Mouse (Mus musculus): ENCODE results near the gene Ccdc85b. TPM values are rescaled to one million over a fixed set of nuclear protein-coding genes. Genes with fewer than 3 reads are reported as not detected.

Gene Ccdc85b
- polyA plus RNA-seq, 1 experiment from 2014 or later: 4.8 TPM

DNA sequence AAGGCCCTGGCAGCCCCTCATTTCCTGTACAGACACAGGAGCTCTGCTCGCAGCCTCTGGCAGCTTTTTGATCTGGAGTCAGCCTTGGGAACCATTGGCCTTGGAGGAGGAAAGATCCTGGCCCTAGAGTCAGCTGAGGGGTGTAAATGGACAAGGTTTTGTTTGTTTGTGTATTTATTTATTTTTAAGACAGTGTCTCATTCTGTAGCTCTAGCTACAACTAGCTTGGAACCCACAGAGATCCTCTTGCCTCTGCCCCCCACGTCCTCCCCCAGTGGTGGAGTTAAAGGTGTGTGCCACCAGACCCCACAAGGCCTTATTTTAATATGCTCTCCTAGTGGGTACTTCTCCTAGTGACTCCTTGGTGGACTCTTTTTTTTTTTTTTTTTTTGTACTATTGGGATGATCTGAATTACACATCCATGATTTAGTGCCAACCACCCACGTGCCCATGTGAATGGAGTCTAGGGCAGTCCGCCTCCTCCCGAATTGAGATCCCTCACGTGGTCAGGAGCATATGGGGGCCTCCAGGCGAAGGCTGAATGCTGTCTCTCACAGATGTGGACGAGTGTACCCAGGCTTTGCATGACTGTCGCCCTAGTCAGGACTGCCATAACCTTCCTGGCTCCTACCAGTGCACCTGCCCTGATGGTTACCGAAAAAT lies 19.4 kb upstream of the Ccdc85b start:
- peaks cover 31% of the 10 kb centered on the region for H3K4me1 ChIP-seq
- no peak overlapping the region for H3K4me3 ChIP-seq
- no peak overlapping the region for H3K9ac ChIP-seq
- no peak overlapping the region for H3K4me2 ChIP-seq
- no peaks in the 10 kb centered on the region for H3K9me3 ChIP-seq (replicated peaks)
- peaks cover 15% of the 10 kb centered on the region for H3K36me3 ChIP-seq
- no peak overlapping the region for H3K27ac ChIP-seq
- 70% methylated on average over 10 of the region's 10 CpGs for WGBS (ENCODE audit: insufficient replicate concordance)
- peaks cover 31% of the 10 kb centered on the region for H3K27me3 ChIP-seq (replicated peaks)
- ATAC-seq: no peak

DNA sequence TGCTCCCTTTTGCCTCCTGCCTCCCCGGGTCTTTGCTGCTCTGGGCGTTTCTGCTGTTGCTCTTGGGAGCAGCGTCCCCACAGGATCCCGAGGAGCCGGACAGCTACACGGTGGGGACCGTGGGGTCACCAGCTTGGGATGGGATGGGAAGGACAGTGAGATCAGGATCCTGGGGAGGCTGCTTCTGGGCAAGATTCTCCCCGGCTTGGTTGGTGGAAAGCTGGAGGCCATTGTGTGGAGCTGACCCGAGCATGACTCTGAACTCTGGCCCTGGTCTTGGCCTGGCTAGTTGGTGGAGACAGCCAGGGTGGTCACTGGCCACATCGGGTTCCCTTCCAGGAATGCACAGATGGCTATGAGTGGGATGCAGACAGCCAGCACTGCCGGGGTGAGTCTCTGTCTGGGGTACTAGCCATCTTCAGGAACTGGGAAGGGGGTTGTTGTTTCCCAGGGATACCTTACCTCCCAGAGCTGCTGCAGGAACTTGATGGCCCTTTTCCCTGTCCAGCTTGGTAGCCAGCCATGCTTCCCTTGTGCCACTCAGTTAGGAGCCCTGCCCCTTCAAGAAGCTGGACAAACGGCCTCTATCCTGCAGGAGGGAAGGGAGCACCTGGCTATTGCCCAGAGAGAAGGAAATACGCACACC lies 17.5 kb upstream of the Ccdc85b start:
- Histone ChIP-seq H3K4me1 (peaks cover 31% of the 10 kb centered on the region), H3K27ac (peak overlapping the region; percentile 65), H3K4me2 (peak overlapping the region; percentile 88), H3K9me3 (replicated peaks) (no peaks in the 10 kb centered on the region), H3K9ac (peak overlapping the region; percentile 67), H3K36me3 (0 out of 2 replicates have a peak, but pooled peaks cover 5% of the 10 kb centered on the region), H3K27me3 (replicated peaks) (peaks cover 31% of the 10 kb centered on the region), H3K4me3 (peak overlapping the region; percentile 61)
- 42% methylated on average over 13 of the region's 13 CpGs for WGBS (ENCODE audit: insufficient replicate concordance)
- ATAC-seq: no peak; the same call in 1 of the 2 replicates

DNA sequence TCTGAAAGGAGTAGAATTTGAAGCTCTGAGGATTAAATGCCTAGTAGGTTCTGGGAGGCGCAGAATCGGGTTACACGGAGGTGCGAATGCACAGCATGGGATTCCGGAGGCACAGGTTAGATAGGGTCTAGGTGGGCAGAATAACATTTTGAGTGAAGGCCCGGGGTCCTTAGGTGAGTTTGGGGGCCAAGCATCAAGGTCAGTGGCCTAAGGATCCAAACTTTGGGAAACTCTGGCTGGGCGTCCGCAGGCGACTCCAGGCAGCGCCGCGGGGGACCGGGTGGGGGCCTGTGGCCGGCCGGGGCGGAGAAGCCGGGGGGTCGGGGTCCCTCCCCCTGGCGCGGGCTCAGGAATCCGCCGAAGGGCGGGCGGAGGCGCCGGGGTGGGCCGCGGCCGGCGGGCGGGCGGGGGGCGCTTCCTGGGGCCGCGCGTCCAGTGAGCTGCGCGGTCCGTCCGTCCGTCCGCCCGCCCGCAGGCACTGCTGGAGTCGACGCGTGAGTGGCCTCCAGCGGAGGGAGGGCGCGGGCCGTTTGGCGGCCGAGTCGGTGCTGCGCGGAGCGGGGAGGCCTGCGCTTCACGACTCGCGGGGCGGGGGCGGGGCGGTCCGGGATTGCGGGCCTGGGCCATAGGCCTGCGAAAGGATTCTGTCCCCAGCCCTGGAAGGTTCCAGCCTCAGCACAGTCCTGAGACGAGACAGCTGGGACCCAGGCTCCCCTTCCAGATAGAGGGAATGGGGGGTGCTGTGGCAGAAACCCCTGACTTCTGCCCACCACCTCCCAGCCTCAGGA lies 16.8 kb upstream of the Ccdc85b start:
- Histone ChIP-seq H3K4me1 (peaks cover 31% of the 10 kb centered on the region), H3K9me3 (replicated peaks) (no peaks in the 10 kb centered on the region), H3K4me3 (peak overlapping the region; percentile 61), H3K4me2 (peak overlapping the region; percentile 88), H3K9ac (peak overlapping the region; percentile 67), H3K27ac (peak overlapping the region; percentile 65), H3K36me3 (0 out of 2 replicates have a peak, but pooled peaks cover 5% of the 10 kb centered on the region), H3K27me3 (replicated peaks) (peaks cover 31% of the 10 kb centered on the region)
- no peak for ATAC-seq
- 2% methylated on average over 58 of the region's 68 CpGs for whole genome bisulfite sequencing (ENCODE audit: insufficient replicate concordance)

GRCm38 (mm10) chr19:5473720-5474119 lies 16.0 kb upstream of the Ccdc85b start, which contains the start of gene Efemp2:
Gene Efemp2 (plus strand): TSS chr19:5473954.
- Histone ChIP-seq H3K36me3 (0 out of 2 replicates have a peak, but pooled peaks cover 5% of the 10 kb centered on the region), H3K9me3 (replicated peaks) (no peaks in the 10 kb centered on the region), H3K4me3 (peak within 1 kb of the TSS; percentile 61), H3K4me1 (peaks cover 31% of the 10 kb centered on the region), H3K4me2 (peak within 1 kb of the TSS; percentile 88), H3K9ac (peak within 1 kb of the TSS; percentile 67), H3K27ac (peak within 1 kb of the TSS; percentile 65), H3K27me3 (replicated peaks) (peaks cover 31% of the 10 kb centered on the region)
- peak; percentile 70 for ATAC-seq
- 2% methylated on average over 22 of the region's 22 CpGs for WGBS (ENCODE audit: insufficient replicate concordance)

DNA sequence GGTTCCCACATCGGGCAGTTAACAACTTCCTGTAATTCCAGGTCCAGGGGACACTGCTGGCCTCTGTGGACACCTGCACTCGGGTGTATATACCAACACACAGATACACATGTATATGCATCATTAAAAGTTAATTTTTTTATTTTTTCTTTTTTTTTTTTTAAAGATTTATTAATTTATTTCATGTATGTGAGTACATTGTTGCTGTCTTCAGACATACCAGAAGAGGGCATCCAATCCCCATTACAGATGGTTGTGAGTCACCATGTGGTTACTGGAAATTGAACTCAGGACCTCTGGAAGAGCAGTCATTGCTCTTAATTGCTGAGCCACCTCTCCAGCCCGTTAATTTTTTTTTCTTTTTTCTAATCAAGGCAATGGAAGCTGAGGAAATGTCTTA lies 15.2 kb upstream of the Ccdc85b start:
- Histone ChIP-seq H3K4me3 (no peak overlapping the region), H3K9ac (no peak overlapping the region), H3K36me3 (no peaks in the 10 kb centered on the region), H3K27me3 (replicated peaks) (peaks cover 31% of the 10 kb centered on the region), H3K4me1 (peaks cover 36% of the 10 kb centered on the region), H3K27ac (no peak overlapping the region), H3K4me2 (0 out of 2 replicates have a peak overlapping the region, but pooled peaks have one; percentile 88), H3K9me3 (replicated peaks) (no peaks in the 10 kb centered on the region)
- no peak for ATAC-seq
- WGBS (ENCODE audit: insufficient replicate concordance): 58% methylated on average over 3 of the region's 3 CpGs

DNA sequence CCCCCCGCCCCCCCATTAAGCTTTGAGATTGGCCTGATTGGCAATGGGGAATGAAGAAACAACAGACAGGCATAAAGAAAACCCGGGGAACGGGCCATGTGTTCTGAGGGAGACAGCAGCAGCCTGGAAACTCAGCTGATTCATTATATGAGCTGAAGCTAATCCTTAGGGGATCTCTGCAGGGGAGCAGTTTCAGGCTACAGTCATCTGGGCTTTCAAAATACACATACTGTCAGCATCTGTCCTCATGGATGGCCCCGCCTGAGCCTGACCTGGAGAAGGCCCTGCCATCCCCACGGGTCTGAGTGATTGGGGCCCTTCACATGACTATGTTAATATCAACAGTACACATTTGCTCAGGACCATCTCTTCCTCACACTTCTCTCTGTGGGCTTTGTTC lies 14.2 kb upstream of the Ccdc85b start:
- no peaks in the 10 kb centered on the region for H3K9me3 ChIP-seq (replicated peaks)
- H3K9ac ChIP-seq: no peak overlapping the region
- no peak for ATAC-seq
- H3K4me1 ChIP-seq: peaks cover 36% of the 10 kb centered on the region
- no peak overlapping the region for H3K4me3 ChIP-seq
- WGBS (ENCODE audit: insufficient replicate concordance): 73% methylated on average over 5 of the region's 5 CpGs
- H3K27ac ChIP-seq: no peak overlapping the region
- peaks cover 6% of the 10 kb centered on the region for H3K36me3 ChIP-seq
- no peak overlapping the region for H3K4me2 ChIP-seq
- peaks cover 31% of the 10 kb centered on the region for H3K27me3 ChIP-seq (replicated peaks)

DNA sequence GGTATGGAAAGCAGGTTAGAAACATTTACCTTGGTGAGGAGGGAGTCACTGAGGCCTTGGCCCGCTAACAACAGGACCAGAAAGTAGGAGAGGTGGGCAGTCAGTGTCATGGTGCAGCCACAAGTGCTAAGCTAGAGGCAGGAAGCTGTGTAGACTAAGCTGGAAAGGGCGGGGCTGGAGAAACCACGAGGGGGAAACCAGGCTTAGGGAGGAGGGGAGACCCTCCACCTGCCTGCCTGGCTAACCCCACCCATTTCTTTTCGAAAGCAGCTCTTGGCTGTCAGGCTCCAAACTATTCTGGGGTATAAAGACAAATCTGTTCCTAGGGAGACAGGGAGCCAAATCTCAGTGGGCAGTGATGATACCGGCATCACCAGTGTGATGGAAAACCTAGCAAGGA lies 10.7 kb upstream of the Ccdc85b start, which contains the start of gene Ctsw:
Gene Ctsw (minus strand): TSS at position 134 of the 400 bp plus-strand sequence.
- Histone ChIP-seq H3K27ac (no peak within 1 kb of the TSS), H3K9me3 (replicated peaks) (no peaks in the 10 kb centered on the region), H3K9ac (no peak within 1 kb of the TSS), H3K27me3 (replicated peaks) (peaks cover 4% of the 10 kb centered on the region; the same call in 1 of the 2 replicates), H3K4me3 (no peak within 1 kb of the TSS), H3K4me2 (no peak within 1 kb of the TSS), H3K36me3 (peaks cover 41% of the 10 kb centered on the region), H3K4me1 (peaks cover 9% of the 10 kb centered on the region)
- 39% methylated on average over 5 of the region's 5 CpGs for whole genome bisulfite sequencing (ENCODE audit: insufficient replicate concordance)
- no peak for ATAC-seq

DNA sequence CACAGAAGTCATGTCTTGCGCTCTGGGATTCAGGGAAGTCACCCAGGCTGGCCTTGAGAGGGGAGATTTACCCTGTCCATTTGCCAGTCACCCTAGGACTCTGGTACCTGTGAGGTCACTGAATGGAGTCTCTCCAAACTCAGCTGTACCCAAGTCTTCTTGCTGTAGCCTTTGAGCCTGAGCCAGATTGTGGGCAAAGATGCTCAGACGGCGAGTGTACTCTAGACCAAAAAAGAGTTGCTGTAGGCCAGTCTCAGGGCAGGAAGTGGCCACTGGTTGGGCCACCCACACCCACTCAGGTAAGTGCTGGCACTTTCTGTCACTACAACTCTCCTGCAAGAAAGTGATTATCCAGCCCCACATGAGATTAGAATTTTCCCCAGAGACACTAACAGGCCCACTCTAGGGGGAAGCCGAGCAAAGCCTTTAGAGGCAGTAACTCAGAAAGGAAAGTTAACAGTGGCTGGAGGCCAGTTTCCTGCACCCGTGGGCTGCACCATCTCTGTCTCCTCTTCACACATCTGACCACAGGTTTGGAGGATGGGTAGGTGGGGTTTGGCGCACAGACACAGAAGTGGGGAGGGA lies 9.3 kb upstream of the Ccdc85b start:
- Histone ChIP-seq H3K9me3 (replicated peaks) (no peaks in the 10 kb centered on the region), H3K9ac (no peak overlapping the region), H3K4me2 (no peak overlapping the region), H3K27ac (no peak overlapping the region), H3K36me3 (peaks cover 52% of the 10 kb centered on the region), H3K27me3 (replicated peaks) (no peaks in the 10 kb centered on the region), H3K4me1 (peaks cover 5% of the 10 kb centered on the region), H3K4me3 (no peak overlapping the region)
- no peak for ATAC-seq
- WGBS (ENCODE audit: insufficient replicate concordance): 76% methylated on average over 6 of the region's 6 CpGs

DNA sequence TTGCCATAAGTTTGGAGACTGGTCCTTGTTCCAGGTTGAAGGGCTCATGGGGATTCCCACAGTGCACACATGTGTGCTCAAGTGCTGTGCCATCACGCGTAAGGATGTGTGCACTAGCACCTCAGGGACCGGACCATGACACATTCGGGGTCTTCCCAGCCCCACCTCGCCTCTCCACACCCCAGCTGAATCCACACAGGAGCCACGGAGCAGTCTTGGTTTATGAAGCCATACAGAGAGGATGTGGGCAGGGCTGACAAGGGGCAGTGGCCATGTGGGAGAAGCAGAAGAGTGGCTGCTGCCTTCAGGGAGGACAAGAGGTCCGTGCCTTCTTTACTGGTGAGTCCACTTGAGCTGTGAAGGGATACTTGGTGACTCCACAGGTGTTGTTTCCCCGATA lies 7.3 kb upstream of the Ccdc85b start:
- Histone ChIP-seq H3K4me2 (no peak overlapping the region), H3K9ac (no peak overlapping the region), H3K27me3 (replicated peaks) (no peaks in the 10 kb centered on the region), H3K4me1 (peaks cover 17% of the 10 kb centered on the region), H3K27ac (no peak overlapping the region), H3K36me3 (peaks cover 52% of the 10 kb centered on the region), H3K4me3 (no peak overlapping the region), H3K9me3 (replicated peaks) (no peaks in the 10 kb centered on the region)
- no peak for ATAC-seq
- 88% methylated on average over 8 of the region's 8 CpGs for WGBS (ENCODE audit: insufficient replicate concordance)

DNA sequence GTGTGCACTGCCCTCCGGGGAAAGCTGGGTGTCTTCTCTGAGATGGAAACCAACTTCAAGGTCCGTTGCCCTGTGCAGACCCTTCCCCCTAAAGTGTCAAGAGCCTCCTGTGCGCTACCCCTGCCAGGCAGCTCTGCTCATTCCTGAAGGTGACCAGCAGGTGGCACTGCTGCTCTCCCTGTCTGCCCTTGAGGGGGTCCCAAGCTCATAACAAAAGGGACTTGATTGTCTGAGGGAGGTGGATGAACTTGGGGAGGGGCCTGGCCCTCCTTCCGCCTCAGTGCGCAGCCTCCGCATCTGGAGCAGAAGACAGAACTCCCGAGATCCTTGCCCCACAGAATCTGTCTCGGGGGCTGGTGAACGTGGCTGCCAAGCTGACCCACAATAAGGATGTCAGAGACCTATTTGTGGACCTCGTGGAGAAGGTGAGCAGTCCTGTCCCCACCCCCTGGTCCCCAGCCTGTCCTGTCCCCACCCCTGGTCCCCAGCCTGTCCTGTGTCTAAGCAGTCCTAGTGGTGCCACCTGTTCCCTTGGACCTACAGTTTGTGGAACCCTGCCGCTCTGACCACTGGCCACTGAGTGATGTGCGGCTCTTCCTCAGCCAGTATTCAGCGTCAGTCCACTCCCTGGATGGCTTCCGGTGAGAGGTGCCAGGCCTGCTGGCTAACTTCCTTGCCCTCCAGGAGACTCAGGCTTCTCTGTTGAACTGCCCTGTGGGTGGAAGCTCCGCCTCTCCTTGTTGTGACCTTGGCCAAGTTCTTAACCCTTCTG lies 6.3 kb upstream of the Ccdc85b start:
- H3K9ac ChIP-seq: no peak overlapping the region; the same call in 1 of the 2 replicates
- ATAC-seq: no peak
- peaks cover 24% of the 10 kb centered on the region for H3K4me1 ChIP-seq
- no peak overlapping the region for H3K4me3 ChIP-seq
- H3K36me3 ChIP-seq: peaks cover 52% of the 10 kb centered on the region
- 0 out of 2 replicates have a peak, but pooled peaks cover 3% of the 10 kb centered on the region for H3K27me3 ChIP-seq (replicated peaks)
- no peak overlapping the region for H3K4me2 ChIP-seq
- no peaks in the 10 kb centered on the region for H3K9me3 ChIP-seq (replicated peaks)
- 60% methylated on average over 15 of the region's 15 CpGs for WGBS (ENCODE audit: insufficient replicate concordance)
- no peak overlapping the region for H3K27ac ChIP-seq

- H3K9ac ChIP-seq: no peak overlapping the region
- H3K36me3 ChIP-seq: peaks cover 52% of the 10 kb centered on the region
- H3K27ac ChIP-seq: no peak overlapping the region
- WGBS (ENCODE audit: insufficient replicate concordance): 83% methylated on average over 9 of the region's 9 CpGs
- no peak overlapping the region for H3K4me3 ChIP-seq
- H3K27me3 ChIP-seq (replicated peaks): 0 out of 2 replicates have a peak, but pooled peaks cover 5% of the 10 kb centered on the region
- H3K4me2 ChIP-seq: no peak overlapping the region
- ATAC-seq: no peak
- no peaks in the 10 kb centered on the region for H3K9me3 ChIP-seq (replicated peaks)
- peaks cover 24% of the 10 kb centered on the region for H3K4me1 ChIP-seq
Measured at GRCm38 (mm10) chr19:5463212-5463611, 5.5 kb upstream of the Ccdc85b start.
